Mouse (Mus musculus) cerebellum, adult 18-20 months (tissue): ENCODE data around the gene Gm9999.
"Not testable (repeated sequence)": the region's sequence is repeated elsewhere in the genome, so short reads cannot be mapped to it uniquely, and the experiment has no call there.

Experiments used
- DNase-seq, 2 experiments: peaks; one replicate each; pipeline ENCODE4 v3.0.0; 2021

Gm9999 gene

DNA sequence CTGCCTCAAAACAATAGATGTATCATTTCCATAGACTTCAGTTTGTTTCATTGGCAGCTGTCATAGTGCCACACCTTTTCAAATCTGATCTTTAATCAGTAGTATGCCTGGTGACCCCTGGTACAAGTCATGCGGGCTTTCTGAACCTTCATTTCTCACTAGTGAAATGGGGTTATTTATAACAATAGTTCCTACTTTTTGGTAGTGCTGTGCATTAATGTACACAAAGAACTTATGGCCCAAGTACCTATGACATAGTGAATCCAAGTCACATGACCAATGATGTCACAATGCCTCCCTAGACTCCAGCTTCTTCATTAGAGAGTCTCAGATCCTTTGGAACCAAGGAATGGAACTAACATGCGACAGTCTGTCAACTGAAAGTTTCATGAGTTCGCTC is at the start of gene Gm9999:
Gm9999 (plus strand) TSS at position 301 of the 400 bp plus-strand sequence.
- DNase-seq: no peak

- no peak for DNase-seq
Measured at GRCm38 (mm10) chr7:46934788-46935187, 48.6 kb upstream of the Gm9999 start.

DNA sequence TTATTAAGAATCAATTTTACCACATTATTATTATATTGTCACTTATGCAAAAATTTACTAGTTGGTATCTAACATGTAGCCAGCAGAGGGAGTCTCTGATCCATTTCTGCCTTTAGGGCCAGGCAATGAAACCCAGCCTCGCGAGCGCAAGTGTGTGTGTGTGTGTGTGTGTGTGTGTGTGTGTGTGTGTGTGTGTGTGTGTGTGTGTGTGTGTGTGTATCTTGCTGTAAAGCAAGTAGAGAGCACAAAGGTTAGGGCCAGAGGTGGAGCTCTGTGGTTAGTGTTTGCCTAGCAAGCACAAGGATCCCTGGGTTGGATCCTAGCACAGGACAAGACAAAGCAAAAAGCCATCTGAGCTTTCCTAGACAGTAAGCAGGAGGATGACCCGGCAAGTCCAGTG is 47.5 kb upstream of the Gm9999 start:
- no peak for DNase-seq

- DNase-seq: peak; percentile 96 to 97
Measured at GRCm38 (mm10) chr7:46957831-46958691, 25.3 kb upstream of the Gm9999 start, which contains the start of gene Uevld. Uevld (minus strand) TSS chr7:46958527.

- DNase-seq: peak in 1 of 2 experiments; percentile 37
Measured at GRCm38 (mm10) chr7:46958853-46959252, 24.5 kb upstream of the Gm9999 start.

- DNase-seq: no peak
Measured at GRCm38 (mm10) chr7:46960991-46961390, 22.4 kb upstream of the Gm9999 start.

DNA sequence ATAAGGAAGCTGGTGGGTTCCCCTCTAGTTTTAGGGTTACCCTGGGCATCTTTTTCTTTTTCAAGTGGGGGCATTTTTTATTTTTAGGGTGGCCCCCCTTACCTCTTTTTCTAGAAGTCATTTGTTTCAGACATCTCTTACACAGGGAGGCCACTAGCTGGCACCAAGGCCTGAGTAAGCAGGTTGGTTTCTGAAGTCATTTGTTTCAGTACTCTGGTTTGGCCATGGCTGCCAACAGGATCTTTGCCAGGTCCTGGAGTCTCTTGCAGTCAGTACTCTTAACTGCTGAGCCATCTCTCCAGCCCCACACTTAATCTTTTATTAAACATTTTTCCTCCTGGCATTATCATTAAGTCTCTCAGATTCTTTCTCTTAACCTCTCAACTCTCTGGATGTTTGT is 21.2 kb upstream of the Gm9999 start:
- no peak for DNase-seq

DNA sequence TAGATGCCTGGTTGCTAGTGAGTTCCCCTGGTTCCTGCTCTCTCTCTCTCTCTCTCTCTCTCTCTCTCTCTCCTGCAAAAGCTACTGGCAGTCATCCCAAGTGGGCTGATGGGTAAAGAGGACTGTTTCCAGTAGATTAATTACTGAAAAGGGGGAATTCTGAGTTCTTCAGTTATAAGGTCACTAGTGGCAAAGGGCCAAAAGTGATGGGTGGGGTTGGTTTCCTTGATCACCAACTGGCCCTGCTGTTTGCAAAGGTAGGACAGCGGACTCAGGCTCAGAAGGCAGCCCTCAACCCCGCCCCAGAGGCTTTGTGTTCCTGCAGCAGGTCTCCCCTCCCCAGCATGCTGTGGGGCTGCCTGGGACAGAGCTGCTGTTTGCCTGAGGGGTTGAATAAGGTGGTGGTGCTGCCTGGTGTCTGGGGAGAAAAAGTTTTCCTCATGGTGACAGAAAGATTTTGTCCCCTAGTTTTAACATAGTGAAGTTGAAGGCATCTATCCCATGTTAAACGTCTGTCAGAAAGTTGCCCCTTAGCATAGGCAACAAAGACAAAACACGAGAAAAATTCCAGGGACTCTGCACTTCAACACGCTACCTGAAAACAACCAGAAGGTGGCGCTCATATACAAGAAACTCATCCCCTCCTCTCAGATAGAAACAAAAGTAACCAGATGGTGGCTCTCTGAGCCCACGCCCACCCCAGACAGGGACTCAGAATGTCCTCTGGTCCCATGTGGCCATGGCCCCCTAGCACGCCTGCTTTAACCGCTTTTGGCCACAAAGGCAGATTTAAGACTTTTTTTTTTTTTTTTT is 20.4 kb upstream of the Gm9999 start:
- DNase-seq: peak; percentile 67 to 74

DNA sequence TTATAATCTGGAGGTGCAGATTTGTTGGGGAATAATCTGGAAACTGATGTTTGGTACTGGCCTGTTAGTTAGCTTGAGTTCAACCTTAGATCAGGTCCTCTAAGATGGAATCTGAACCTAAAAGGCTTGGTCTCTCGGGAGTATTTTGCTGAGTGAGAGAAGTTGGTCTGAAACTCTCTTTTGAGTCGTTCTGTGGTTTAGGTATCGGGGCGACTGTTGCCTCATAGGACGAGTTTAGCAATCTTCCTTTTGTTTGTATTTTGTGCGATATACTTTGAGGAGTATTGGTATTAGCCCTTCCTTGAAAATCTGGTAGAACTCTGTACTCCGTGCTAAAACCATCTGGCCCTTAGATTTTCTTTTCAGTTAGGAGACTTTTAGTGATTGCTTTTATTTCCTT is 19.3 kb upstream of the Gm9999 start:
- DNase-seq: no peak

- no peak for DNase-seq
Measured at GRCm38 (mm10) chr7:46969898-46970297, 13.5 kb upstream of the Gm9999 start.

- DNase-seq: no peak
Measured at GRCm38 (mm10) chr7:46974648-46975047, 8.7 kb upstream of the Gm9999 start.

DNA sequence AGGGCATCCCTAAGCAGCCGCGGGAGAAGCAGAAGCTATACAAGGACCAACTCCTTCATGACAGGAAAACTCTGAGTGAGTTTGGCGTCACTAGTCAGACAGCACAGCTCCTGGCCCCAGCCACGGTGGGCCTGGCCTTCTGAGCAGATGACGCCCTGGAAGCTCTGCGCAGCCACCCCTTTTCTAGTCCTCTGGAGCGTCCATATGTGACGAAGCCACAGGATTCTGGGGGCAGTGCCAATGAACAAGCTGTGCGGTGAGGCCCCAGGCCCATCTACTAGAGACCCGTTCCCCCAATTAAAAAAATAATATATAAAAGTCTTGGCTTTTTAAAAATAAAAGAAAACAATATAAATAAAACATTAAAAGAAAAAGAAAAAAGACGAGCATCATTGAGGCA is 7.9 kb upstream of the Gm9999 start:
- no peak for DNase-seq

GRCm38 (mm10) chr7:46985718-46986505 is 2.5 kb downstream of the Gm9999 start:
- peak; percentile 51 to 65 for DNase-seq

- peak; percentile 44 to 50 for DNase-seq
Measured at GRCm38 (mm10) chr7:46986646-46987045, 3.3 kb downstream of the Gm9999 start.

- no peak for DNase-seq
Measured at GRCm38 (mm10) chr7:46987073-46987472, 3.7 kb downstream of the Gm9999 start.

GRCm38 (mm10) chr7:46989387-46989786 is 6.0 kb downstream of the Gm9999 start:
- not testable (repeated sequence) for DNase-seq

GRCm38 (mm10) chr7:46993079-46993478 is 9.7 kb downstream of the Gm9999 start:
- DNase-seq: no peak

GRCm38 (mm10) chr7:46995558-46995957 is 12.2 kb downstream of the Gm9999 start:
- no peak for DNase-seq

GRCm38 (mm10) chr7:46997008-46997407 is 13.6 kb downstream of the Gm9999 start:
- no peak for DNase-seq

- DNase-seq: peak; percentile 74 to 82
Measured at GRCm38 (mm10) chr7:46997644-46998395, 14.4 kb downstream of the Gm9999 start.

- DNase-seq: no peak
Measured at GRCm38 (mm10) chr7:46998942-46999341, 15.6 kb downstream of the Gm9999 start.

DNA sequence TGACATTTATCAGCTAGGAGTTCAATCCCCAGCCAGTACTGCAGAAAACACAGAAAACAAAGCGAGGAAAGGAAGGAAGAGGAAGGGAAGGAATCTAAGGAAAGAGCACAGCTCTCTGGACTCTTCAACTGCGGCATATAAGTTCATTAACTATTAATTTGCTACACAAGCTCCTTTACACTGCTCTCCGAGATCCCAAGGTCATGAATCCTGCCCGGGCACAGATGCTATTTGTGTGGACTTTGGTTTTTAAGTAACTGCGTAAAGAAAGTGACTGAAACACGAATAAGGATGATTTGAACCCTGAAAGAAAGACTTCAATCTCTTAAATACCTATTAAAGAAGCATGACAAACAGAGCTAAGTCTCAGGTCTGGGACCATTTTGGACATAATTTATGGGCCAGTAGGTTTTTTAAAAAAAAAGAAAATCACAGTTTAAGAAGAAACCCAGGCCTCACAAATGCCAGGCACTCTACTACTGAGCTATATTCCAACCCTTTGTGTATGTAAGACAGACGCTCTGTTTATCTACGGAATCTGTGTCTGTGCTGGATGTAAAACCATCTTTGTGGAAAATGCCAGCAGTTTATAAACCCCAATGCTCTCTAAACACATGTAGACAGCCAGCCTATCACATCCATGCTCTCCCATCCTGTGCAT is 16.7 kb downstream of the Gm9999 start:
- DNase-seq: no peak
